Mouse (Mus musculus) hindbrain, embryonic 14.5 days (tissue): ENCODE measurements around the gene Slc3a1. TPM values are rescaled to one million over a fixed set of nuclear protein-coding genes. Genes with fewer than 3 reads are reported as not detected.

Experiments used
- ATAC-seq: fragments of 200-750 bp; cut with Nextera tagmentation; 2 replicates; pipeline ENCODE4 v1.8.0; 2017; ENCODE audit warnings: moderate number of reproducible peaks, mild to moderate bottlenecking, moderate TSS enrichment, moderate library complexity; ENCODE audit not compliant: low FRiP score
- DNase-seq: peaks from one replicate; pipeline ENCODE4 v3.0.0-alpha.2; 2015; ENCODE audit warnings: low spot score
- H3K27ac ChIP-seq: fragments of 300-500 bp; sonication (generic); 2 replicates; pipeline ENCODE4 v1.5.1; 2014; ENCODE audit warnings: mild to moderate bottlenecking, moderate library complexity
- H3K27me3 ChIP-seq: fragments of 300-500 bp; sonication (generic); 2 replicates; pipeline ENCODE4 v1.6.1; 2014; ENCODE audit warnings: mild to moderate bottlenecking, low read length, mixed read lengths; ENCODE audit not compliant: control insufficient read depth, insufficient read depth
- H3K36me3 ChIP-seq: fragments of 300-500 bp; sonication (generic); replicated peaks from 2 replicates; pipeline ENCODE4 v1.6.1; 2014; ENCODE audit not compliant: control insufficient read depth, insufficient read depth
- H3K4me1 ChIP-seq: fragments of 300-500 bp; sonication (generic); replicated peaks from 2 replicates; pipeline ENCODE4 v1.6.1; 2014; ENCODE audit warnings: antibody characterized with exemption, low read length, mixed read lengths; ENCODE audit not compliant: control insufficient read depth, insufficient read depth
- H3K4me2 ChIP-seq: fragments of 300-500 bp; sonication (generic); replicated peaks from 2 replicates; pipeline ENCODE4 v1.6.1; 2014; ENCODE audit warnings: mild to moderate bottlenecking, moderate library complexity
- H3K4me3 ChIP-seq: fragments of 300-500 bp; sonication (generic); replicated peaks from 2 replicates; pipeline ENCODE4 v1.5.1; 2014; ENCODE audit warnings: mild to moderate bottlenecking, low read length
- H3K9ac ChIP-seq: fragments of 300-500 bp; sonication (generic); 2 replicates; pipeline ENCODE4 v1.6.1; 2014
- H3K9me3 ChIP-seq: fragments of 300-500 bp; sonication (generic); 2 replicates; pipeline ENCODE4 v1.6.1; 2016; ENCODE audit warnings: low read length; ENCODE audit not compliant: control insufficient read depth
- WGBS: fragments of 180-500 bp; shearing (Covaris S2); extraction: QIAGEN DNeasy Blood & Tissue Kit; methylation state at CpG from one replicate; pipeline ENCODE4 v1.1.7; 2014; 5-methylcytosine and 5-hydroxymethylcytosine counted together
- polyA plus RNA-seq: library from polyadenylated mRNA; unstranded; fragments of >200 nt; fragmentation: Nextera tagmentation; extraction: Ambion mirVana; gene quantifications from 2 replicates; pipeline ENCODE4 v1.2.1, GENCODE M21; 2014

The Slc3a1 gene
- 0.25 and 0.27 TPM in 2 replicates for polyA plus RNA-seq

DNA sequence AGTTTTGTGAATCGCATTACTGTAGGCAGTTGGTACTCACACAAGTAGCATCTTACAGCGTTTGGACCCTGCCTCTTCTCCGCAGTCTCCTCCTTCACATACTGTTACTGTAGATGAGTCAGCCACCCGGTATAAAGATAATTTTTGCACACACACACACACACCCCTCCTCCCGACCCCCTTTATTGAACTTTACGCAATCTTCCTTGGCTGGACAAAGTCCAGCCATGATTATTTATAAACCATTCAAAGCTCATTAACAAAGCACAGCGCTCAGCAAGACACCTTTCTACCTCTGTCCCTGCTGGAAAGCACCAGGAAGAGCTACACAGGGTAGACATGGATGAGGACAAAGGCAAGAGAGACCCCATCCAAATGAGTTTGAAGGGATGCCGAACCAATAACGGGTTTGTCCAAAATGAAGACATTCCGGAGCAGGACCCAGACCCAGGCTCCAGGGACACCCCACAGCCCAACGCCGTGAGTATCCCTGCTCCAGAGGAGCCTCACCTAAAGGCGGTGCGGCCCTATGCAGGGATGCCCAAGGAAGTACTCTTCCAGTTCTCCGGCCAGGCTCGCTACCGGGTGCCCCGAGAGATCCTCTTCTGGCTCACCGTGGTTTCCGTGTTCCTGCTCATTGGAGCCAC lies at the start of gene Slc3a1:
Gene Slc3a1, plus strand, starts transcription at position 284 of the 647 bp plus-strand sequence.
- H3K4me1 ChIP-seq = no peaks in the 10 kb centered on the region
- H3K36me3 ChIP-seq = no peaks in the 10 kb centered on the region
- no peak within 1 kb of the TSS for H3K4me3 ChIP-seq
- WGBS = 84% methylated on average over 20 of the region's 20 CpGs
- DNase-seq (no peak), ATAC-seq (no peak)
- H3K27me3 ChIP-seq = no peaks in the 10 kb centered on the region
- no peak within 1 kb of the TSS for H3K4me2 ChIP-seq
- no peak within 1 kb of the TSS for H3K9ac ChIP-seq
- H3K9me3 ChIP-seq = no peaks in the 10 kb centered on the region
- H3K27ac ChIP-seq = no peak within 1 kb of the TSS

DNA sequence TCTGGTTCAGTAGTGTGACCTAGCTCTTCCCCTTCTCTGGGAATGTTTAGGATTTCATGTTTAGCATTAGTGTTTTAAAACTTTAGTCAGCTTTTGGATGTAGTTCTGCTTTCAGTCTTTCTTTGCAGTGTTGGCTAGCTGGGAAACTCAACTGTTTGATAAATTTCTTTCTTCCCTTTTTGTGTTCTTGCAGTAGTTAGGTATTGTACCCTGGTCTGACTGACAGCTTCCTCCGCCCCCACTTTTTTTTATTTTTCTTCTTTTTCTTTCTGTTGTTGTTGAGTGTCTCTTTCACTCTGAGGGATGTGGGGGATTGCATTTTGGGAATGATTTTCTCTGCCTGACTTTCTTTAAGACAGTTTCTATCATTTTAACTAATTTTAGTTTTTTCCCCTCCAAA lies 46.5 kb upstream of the Slc3a1 start:
- DNase-seq = no peak
- Histone ChIP-seq H3K9me3 (no peaks in the 10 kb centered on the region), H3K4me1 (no peaks in the 10 kb centered on the region), H3K4me3 (no peak overlapping the region), H3K9ac (no peak overlapping the region), H3K4me2 (no peak overlapping the region), H3K36me3 (no peaks in the 10 kb centered on the region), H3K27me3 (no peaks in the 10 kb centered on the region), H3K27ac (no peak overlapping the region)
- 77% methylated on average over 1 of the region's 1 CpGs for WGBS
- ATAC-seq = no peak

DNA sequence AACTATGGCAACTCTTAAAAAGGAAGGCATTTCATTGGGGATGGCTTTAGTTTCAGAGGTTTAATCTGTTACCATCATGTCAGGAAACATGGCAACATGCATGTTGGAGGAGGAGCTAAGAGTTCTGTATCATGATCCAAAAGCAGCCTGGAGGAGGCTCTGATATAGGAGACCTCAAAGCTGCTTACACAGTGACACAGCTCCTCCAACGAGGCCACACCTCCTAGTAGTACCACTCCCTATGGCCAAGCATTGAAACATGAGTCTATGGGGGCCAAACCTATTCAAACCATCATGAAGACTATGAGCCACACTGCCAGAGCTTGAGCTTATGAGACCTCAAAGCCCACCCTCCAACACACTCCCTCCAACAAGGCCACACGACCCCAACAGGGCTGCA lies 45.4 kb upstream of the Slc3a1 start:
- no peak overlapping the region for H3K9ac ChIP-seq
- DNase-seq (no peak), ATAC-seq (no peak)
- H3K27me3 ChIP-seq = no peaks in the 10 kb centered on the region
- no peak overlapping the region for H3K4me2 ChIP-seq
- H3K27ac ChIP-seq = no peak overlapping the region
- WGBS = 87% methylated on average over 2 of the region's 2 CpGs
- no peak overlapping the region for H3K4me3 ChIP-seq
- no peaks in the 10 kb centered on the region for H3K36me3 ChIP-seq
- peaks cover 7% of the 10 kb centered on the region; the same call in 1 of the 2 replicates for H3K4me1 ChIP-seq
- H3K9me3 ChIP-seq = no peaks in the 10 kb centered on the region

DNA sequence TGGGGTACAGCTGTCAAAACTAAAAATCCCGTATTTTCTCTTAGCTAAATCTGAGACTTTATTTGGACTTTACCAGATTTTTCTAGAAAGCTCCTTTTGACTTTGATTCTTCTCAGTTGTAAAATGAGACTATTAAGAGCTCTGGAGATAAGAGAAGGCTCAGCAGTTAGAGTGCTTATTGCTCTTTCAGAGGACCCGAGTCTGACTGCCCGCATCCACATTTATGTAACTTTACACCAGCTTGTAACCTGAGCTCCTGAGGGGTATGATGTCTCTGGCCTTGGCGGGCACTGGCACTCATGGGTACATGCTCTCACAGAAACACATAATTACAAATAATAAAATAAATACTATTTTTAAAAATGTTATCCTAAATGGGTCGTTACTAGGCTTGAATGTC lies 41.8 kb upstream of the Slc3a1 start:
- H3K9ac ChIP-seq = no peak overlapping the region
- H3K27me3 ChIP-seq = no peaks in the 10 kb centered on the region
- H3K4me3 ChIP-seq = no peak overlapping the region
- H3K4me2 ChIP-seq = no peak overlapping the region
- H3K36me3 ChIP-seq = no peaks in the 10 kb centered on the region
- no peak for ATAC-seq
- DNase-seq = no peak
- no peaks in the 10 kb centered on the region for H3K9me3 ChIP-seq
- peaks cover 13% of the 10 kb centered on the region; the same call in 1 of the 2 replicates for H3K4me1 ChIP-seq
- H3K27ac ChIP-seq = no peak overlapping the region
- 85% methylated on average over 5 of the region's 5 CpGs for WGBS

DNA sequence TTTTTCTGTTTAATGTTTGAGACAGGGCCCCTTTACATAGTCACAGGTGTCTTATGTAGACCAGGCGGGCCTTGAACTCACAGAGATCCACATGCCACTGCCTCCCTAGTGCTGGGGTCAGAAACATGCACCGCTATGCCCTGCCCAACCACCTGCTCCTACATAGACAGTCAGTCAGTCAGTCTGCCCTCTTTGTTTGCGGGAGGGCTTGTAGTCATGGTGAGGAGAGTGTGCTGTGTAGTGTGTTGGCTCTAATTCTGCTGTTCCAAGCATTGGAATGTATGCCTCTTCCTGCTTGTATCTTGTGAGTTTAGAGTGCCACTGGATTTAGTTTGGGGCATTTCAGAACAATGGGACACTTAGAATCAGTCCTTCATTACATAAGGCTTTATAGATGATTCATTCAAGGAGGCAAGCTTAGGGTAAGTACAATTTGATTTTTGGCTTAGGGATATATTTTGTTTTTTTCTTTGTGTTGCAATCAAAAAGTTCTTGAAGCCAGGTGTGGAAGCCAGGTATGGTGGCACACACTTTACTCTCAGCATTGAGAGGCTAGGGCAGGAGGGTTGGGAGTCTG lies 40.3 kb upstream of the Slc3a1 start:
- Histone ChIP-seq H3K27ac (no peak overlapping the region), H3K9ac (no peak overlapping the region), H3K36me3 (no peaks in the 10 kb centered on the region), H3K4me2 (no peak overlapping the region), H3K27me3 (no peaks in the 10 kb centered on the region), H3K4me3 (no peak overlapping the region), H3K9me3 (no peaks in the 10 kb centered on the region), H3K4me1 (peaks cover 13% of the 10 kb centered on the region; the same call in 1 of the 2 replicates)
- DNase-seq = no peak
- WGBS = 80% methylated on average over 3 of the region's 3 CpGs
- ATAC-seq = peak; percentile 27; the same call in 1 of the 2 replicates

DNA sequence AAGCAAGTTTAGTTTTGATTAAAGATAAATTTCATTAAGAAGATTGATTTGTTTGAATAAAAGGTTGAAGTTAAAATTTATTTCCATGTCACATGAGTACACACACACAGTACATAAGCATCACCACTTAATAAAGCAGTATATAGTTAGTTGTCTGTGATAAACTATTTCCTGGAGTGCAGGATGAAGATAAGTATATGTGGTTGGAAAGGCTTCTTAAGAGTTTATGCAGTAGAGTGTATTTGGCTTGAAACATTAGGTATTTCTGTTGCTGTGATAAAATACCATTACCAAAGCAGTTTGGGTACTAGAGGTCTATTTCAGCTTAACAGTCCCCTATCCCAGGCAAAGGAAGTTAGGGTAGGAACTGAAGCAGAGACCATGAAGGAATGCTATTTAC lies 39.7 kb upstream of the Slc3a1 start:
- Histone ChIP-seq H3K9me3 (no peaks in the 10 kb centered on the region), H3K36me3 (no peaks in the 10 kb centered on the region), H3K4me3 (no peak overlapping the region), H3K27ac (no peak overlapping the region), H3K9ac (no peak overlapping the region), H3K27me3 (no peaks in the 10 kb centered on the region), H3K4me1 (peaks cover 13% of the 10 kb centered on the region; the same call in 1 of the 2 replicates), H3K4me2 (no peak overlapping the region)
- ATAC-seq (no peak), DNase-seq (no peak)

DNA sequence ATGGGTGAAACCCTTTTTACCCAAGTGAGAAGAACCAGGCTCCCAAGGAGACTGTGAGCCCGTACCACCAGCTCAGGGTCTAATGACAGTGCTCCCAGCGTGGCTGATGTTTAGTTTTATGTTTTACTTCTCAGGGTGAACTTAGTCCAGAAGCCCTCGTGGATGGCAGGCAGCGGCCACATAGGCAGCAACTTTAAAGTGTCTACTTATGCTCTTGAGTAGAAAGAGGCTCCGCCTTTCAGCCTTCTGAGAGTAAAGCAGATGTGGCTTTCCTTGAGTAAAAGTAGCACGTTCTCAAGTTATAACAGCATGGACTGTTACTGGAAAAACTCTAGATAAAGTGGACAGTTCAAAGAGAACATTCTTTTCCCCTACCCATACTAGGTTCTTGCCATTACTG lies 32.3 kb upstream of the Slc3a1 start:
- no peak overlapping the region for H3K27ac ChIP-seq
- H3K9ac ChIP-seq = no peak overlapping the region
- no peak overlapping the region for H3K4me2 ChIP-seq
- 0 out of 2 replicates have a peak, but pooled peaks cover 7% of the 10 kb centered on the region for H3K4me1 ChIP-seq
- no peak overlapping the region for H3K4me3 ChIP-seq
- H3K9me3 ChIP-seq = no peaks in the 10 kb centered on the region
- H3K36me3 ChIP-seq = peaks cover 3% of the 10 kb centered on the region; the same call in 1 of the 2 replicates
- DNase-seq = no peak
- H3K27me3 ChIP-seq = no peaks in the 10 kb centered on the region
- ATAC-seq = no peak
- WGBS = 91% methylated on average over 6 of the region's 6 CpGs

DNA sequence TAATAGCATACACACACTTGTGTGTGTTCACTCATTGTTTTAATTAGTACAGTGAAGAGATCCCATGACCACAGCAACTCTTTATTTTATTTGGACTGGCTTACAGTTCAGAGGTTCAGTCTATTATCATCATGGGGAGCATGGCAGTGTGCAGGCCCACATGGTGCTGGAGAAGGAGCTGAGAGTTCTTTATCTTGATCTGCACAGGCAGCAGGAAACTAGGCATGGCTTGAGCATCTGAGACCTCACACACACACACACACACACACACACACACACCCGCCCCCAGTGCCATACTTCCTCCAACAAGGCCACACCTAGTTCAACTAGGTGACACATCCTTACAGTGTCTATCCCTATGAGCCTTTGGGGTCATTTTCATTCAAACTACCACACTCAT lies 30.5 kb upstream of the Slc3a1 start:
- Histone ChIP-seq H3K4me1 (0 out of 2 replicates have a peak, but pooled peaks cover 7% of the 10 kb centered on the region), H3K4me3 (no peak overlapping the region), H3K9ac (no peak overlapping the region), H3K27me3 (no peaks in the 10 kb centered on the region), H3K36me3 (peaks cover 3% of the 10 kb centered on the region; the same call in 1 of the 2 replicates), H3K4me2 (no peak overlapping the region), H3K9me3 (no peaks in the 10 kb centered on the region), H3K27ac (no peak overlapping the region)
- ATAC-seq (no peak), DNase-seq (no peak)
- WGBS = 80% methylated on average over 1 of the region's 1 CpGs

DNA sequence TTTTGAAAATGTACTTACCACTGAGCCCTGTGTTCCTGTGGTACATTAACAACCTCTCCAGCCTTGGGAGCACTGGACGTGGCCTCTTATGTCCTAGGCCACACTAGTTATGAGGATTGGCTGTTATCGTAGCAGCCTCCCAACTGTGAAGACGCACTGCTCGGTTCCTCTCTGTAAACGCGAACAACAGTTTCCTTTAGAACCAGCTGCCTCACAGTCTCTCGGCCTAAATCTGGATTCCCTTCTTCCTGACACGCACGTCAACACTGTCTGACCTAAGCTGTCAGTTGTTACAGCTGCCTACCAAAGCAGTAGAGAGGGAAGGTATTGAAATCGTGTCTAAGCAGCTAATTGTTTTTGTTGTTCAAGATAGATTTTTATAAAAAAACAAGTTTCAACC lies 28.5 kb upstream of the Slc3a1 start:
- H3K9me3 ChIP-seq = no peaks in the 10 kb centered on the region
- H3K4me2 ChIP-seq = no peak overlapping the region
- H3K27me3 ChIP-seq = no peaks in the 10 kb centered on the region
- H3K36me3 ChIP-seq = 0 out of 2 replicates have a peak, but pooled peaks cover 2% of the 10 kb centered on the region
- 73% methylated on average over 10 of the region's 10 CpGs for WGBS
- DNase-seq (no peak), ATAC-seq (no peak)
- H3K27ac ChIP-seq = no peak overlapping the region
- H3K4me1 ChIP-seq = 0 out of 2 replicates have a peak, but pooled peaks cover 7% of the 10 kb centered on the region
- no peak overlapping the region for H3K9ac ChIP-seq
- H3K4me3 ChIP-seq = no peak overlapping the region
